Mouse (Mus musculus) frontal cortex, postnatal 25 days (tissue): ENCODE measurements around the gene Tent5a.

Source experiments
- DNase-seq, 2 experiments: peaks; one replicate each; pipeline ENCODE4 v3.0.0; 2022; ENCODE audit warnings: low spot score in 2 of 2

Tent5a gene

GRCm38 (mm10) chr9:85312473-85312872, 14.7 kb downstream of the Tent5a start, which contains the start of gene Gm11114:
Gm11114 (plus strand) TSS chr9:85312773.
- DNase-seq: no peak

GRCm38 (mm10) chr9:85303378-85303777, 23.8 kb downstream of the Tent5a start:
- DNase-seq: no peak

DNA sequence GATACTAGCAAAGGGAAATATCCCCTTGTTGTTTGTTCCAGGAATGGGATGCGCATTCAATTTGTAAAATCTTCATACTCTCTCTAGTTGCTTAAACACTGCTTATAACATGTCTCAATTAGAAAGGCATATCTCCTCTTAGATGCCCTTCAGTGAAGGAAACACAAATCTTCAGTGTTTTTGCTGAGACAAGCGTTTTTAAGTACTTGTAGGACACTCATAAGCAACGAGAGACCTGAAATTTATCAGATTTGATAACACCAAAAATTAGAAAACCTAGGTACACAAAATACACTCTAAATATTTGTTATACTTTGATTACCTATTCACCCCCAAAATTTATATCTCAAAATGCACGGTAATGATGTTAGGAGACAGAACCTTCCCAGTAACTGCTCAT, 24.3 kb downstream of the Tent5a start:
- no peak for DNase-seq

GRCm38 (mm10) chr9:85274114-85274513, 53.0 kb downstream of the Tent5a start:
- DNase-seq: no peak
